Comparison of ENCODE assay signal across 8 mouse cellular contexts in genomic region chr8:61539828-61540500, GRCm38 (mm10). TPM values are rescaled to one million over a fixed set of nuclear protein-coding genes. Genes with fewer than 3 reads are reported as not detected.
A peak's percentile ranks its signal among the peaks of the same experiment; 100 is the strongest.
DNase-seq lines count a peak whose midpoint lies in the region; ATAC-seq lines count a peak whose summit lies in the region.

No protein-coding gene starts in this region.

- H3K9ac ChIP-seq in limb, embryonic 12.5 days (replicated peaks), result no peak overlapping the region

- no peaks in the 10 kb centered on the region for H3K4me1 ChIP-seq in limb, embryonic 12.5 days (replicated peaks)

- H3K27me3 ChIP-seq in limb, embryonic 12.5 days, result no peaks in the 10 kb centered on the region

- no peak overlapping the region for H3K4me2 ChIP-seq in limb, embryonic 12.5 days

- no peak overlapping the region for H3K27ac ChIP-seq in limb, embryonic 12.5 days

- peak; percentile 63 for DNase-seq in 3134 (ENCODE audit: extremely low read depth, insufficient read length, low spot score)
- peak; percentile 71 for DNase-seq in adrenal gland, adult 8-10 months
- peak; percentile 79 for DNase-seq in embryo, embryonic 11.5 days (ENCODE audit: low read depth, low spot score)
- DNase-seq in gastrocnemius, postnatal 36 days, result peak; percentile 85 to 89
- DNase-seq in kidney, adult 8-10 months, result peak; percentile 69 to 91
- DNase-seq in monocyte, adult 2 months (ENCODE audit: low read depth in 1 of 2, low spot score in 2 of 2), result peak; percentile 42 to 72
- peak; percentile 28 to 62 for DNase-seq in spleen, postnatal 14 days (ENCODE audit: low spot score in 2 of 2)

- ATAC-seq in limb, embryonic 12.5 days (ENCODE audit: insufficient number of reproducible peaks, insufficient read depth, low FRiP score, low TSS enrichment, low read depth), result 0 out of 2 replicates have a peak, but pooled peaks have one; percentile 31

- H3K36me3 ChIP-seq in limb, embryonic 12.5 days, result peaks cover 75% of the 10 kb centered on the region

- no peak overlapping the region for H3K4me3 ChIP-seq in limb, embryonic 12.5 days (replicated peaks)

- no peaks in the 10 kb centered on the region for H3K9me3 ChIP-seq in limb, embryonic 12.5 days

- intact Hi-C loops in gastrocnemius, postnatal 36 days (cut with DNase I), result loop anchor here (5.0 to 10.0 kb wide), 4 partner anchors 147 to 515 kb away; no protein-coding TSS in a partner anchor

- WGBS in limb, embryonic 12.5 days, result 47% methylated on average over 7 of the region's 7 CpGs

RNA-seq across cellular contexts. Expression of gene Cbr4, which starts 52.4 kb away (rescaled TPM):
- 10 to 100 TPM; 44.7 to 61.7 (median 50.0) TPM for total RNA-seq in adrenal gland, adult 8-10 months (2022)
- 10 to 100 TPM; 33.6 to 34.1 TPM for total RNA-seq in gastrocnemius, postnatal 36 days (2021)
- 27.0 and 29.2 TPM in 2 replicates for polyA plus RNA-seq in limb, embryonic 12.5 days (2016; fragmentation: Nextera tagmentation; extraction: Ambion mirVana)
